Mouse (Mus musculus): ENCODE data around the gene Jund.

- TF ChIP-seq GATA1 (IDR thresholded peaks at IDR 0.05; ENCODE audit: low read length), result no peak
- TF ChIP-seq TAL1 (IDR thresholded peaks at IDR 0.05; ENCODE audit: low read length), result no peak
These were observed 49.7 kb downstream of the Jund start for GRCm38 (mm10) chr8:70748246-70749096.
